Mouse (Mus musculus): ENCODE measurements around the gene Mrpl37.
"Not testable (repeated sequence)": the region's sequence is repeated elsewhere in the genome, so short reads cannot be mapped to it uniquely, and the experiment has no call there.

The Mrpl37 gene
- long read RNA-seq, experiment 1, transcript Mrpl37-201 (7 exons, 1,498 nt), result major isoform, 38 of 41 reads
- long read RNA-seq, experiment 1, partial matches to known transcripts, result 2 of 41 reads
- long read RNA-seq, experiment 1, other reads (novel, unspliced or antisense), result 1 of 41 reads
- long read RNA-seq, experiment 2, transcript Mrpl37-201 (7 exons, 1,498 nt), result major isoform, 44 of 52 reads
- long read RNA-seq, experiment 2, partial matches to known transcripts, result 4 of 52 reads
- long read RNA-seq, experiment 2, other reads (novel, unspliced or antisense), result 3 of 52 reads

DNA sequence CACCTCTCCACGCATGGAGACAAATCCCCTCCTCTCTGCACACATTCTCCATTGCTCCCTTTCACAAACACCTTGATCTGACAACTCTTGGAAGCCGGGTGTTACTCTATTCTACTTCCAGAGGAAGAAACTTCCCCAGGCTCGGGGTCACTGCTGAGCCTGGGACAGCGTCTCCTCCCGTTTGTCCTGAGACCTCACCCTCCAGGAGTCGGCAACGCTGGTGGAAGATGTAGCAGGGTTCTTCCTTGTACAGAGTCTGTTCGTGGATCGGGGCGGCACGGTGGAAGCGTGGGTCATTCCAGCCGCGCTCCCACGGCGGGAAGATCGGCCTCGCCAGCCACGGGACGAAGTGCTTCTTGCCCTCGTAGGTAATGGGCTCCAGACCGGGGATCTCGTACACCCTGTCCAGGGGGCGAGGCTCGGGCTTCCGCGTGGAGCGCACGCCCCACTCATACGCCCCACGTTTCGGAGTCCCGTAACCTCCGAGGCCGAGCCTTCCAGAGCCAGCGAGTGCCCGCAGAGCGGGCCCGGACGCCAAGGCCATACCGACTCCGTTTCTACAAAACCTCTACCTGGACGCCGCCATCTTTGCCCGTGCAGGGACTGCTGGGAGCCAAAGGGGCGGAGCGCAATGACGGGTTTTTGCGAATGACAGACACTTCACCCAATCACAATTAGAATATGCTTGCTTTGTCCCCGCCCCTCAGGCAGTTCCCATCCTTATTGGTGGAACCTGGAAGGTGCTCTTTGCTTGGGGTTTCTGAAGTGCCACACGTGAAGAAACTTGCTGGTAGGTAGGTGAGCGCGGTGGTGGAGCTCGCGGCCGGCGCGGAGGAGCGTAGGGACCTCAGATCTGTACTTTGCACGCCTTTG is at the start of gene Mrpl37, which contains the start of gene Cyb5rl:
Gene Mrpl37, minus strand, starts transcription at position 617 of the 873 bp plus-strand sequence.
Gene Cyb5rl, plus strand, starts transcription at position 737 of the 873 bp plus-strand sequence.
- intact Hi-C loops (cut with DNase I), result loop anchor here (5.0 to 10.0 kb wide), 2 partner anchors 51 to 98 kb away; no protein-coding TSS in a partner anchor

DNA sequence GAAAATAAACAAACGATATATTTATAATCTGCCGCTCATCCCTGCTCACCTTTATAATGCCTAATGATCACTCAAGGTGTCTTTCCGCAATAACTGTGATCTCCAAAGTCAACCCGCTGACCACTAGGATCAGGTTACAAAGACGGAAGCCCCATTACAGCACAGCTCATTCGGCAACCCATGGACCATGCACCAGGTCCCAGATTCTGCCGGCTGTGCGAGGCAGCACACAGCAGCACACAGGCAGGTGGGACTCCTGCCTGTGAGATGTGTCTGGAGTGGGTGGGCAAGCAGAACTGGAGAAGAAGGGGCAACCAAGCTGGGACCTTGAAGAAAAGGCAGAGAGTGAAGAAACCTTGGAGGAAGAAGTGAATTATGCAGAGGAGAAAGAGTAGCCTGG is 47.6 kb upstream of the Mrpl37 start:
- intact Hi-C loops (cut with DNase I), result no loop called here

DNA sequence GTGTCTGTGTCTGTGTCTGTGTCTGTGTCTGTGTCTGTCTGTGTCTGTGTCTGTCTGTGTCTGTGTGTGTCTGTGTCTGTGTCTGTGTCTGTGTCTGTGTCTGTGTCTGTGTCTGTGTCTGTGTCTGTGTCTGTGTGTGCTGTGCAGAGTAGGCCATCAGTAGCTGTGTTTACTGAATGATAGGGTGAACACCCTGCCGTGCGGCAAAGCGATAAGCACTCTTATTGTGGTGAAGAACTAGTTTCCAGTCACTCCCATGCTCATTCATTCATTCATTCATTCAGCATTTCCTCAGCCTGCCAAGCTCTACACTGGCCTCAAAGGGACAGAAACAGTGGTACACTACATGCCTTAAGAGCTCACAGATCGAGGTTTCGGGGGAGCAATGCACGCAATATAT is 42.5 kb upstream of the Mrpl37 start:
- intact Hi-C loops (cut with DNase I), result not testable (repeated sequence)

DNA sequence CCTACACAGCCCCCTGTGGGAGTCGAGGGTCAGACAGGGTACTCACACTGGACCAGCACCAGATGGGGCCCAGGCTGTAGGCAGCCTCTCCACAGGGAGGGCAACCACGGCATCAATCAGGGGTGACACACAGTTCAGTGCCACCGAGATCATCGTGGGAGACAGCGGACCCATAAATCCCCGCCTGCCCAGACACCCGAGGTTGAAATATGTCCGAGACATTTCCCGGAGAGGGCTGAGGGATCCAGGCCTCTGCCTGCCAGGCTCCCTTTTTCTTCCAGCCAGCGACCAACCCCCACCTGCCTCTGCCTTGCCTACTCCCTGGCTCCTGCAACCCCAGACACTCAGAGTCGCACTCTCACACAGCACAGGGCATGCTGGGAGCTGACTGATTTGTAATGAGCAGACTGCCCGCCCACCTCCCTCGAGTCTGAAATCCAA is 41.6 kb upstream of the Mrpl37 start:
- intact Hi-C loops (cut with DNase I), result no loop called here

DNA sequence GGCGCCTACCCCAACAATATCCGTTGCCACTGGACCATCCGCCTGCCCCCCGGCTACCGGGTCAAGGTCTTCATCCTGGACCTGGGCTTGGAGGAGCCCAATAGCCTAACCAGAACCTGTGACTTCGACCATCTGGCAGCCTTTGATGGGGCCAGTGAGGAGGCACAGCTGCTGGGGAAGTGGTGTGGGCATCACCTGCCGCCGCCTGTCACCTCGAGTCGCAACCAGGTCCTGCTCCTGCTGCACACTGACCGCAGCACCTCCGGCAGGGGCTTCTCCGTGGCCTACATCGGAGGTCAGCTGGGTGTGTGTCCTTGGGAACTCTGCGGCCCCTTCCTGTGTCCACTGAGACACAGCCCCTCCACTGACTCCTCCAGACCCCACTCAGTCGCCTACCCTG is 40.1 kb upstream of the Mrpl37 start:
- intact Hi-C loops (cut with DNase I), result no loop called here

DNA sequence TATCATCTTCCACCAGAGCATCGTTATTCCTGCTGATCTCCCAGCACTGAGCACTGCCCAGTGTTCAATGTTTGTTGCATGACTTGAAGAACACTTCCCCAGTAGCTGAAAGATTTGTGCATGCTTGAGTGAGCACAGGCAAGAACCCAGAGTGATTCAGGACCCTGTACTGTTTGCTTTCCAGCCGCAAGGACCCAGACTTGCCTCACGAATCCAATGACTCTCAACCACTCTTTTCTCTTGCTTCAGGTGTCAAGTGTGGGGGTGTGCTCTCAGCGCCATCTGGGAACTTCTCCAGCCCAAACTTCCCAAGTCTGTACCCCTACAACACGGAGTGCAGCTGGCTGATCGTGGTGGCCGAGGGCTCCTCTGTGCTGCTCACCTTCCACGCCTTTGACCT is 35.6 kb upstream of the Mrpl37 start:
- intact Hi-C loops (cut with DNase I), result no loop called here

DNA sequence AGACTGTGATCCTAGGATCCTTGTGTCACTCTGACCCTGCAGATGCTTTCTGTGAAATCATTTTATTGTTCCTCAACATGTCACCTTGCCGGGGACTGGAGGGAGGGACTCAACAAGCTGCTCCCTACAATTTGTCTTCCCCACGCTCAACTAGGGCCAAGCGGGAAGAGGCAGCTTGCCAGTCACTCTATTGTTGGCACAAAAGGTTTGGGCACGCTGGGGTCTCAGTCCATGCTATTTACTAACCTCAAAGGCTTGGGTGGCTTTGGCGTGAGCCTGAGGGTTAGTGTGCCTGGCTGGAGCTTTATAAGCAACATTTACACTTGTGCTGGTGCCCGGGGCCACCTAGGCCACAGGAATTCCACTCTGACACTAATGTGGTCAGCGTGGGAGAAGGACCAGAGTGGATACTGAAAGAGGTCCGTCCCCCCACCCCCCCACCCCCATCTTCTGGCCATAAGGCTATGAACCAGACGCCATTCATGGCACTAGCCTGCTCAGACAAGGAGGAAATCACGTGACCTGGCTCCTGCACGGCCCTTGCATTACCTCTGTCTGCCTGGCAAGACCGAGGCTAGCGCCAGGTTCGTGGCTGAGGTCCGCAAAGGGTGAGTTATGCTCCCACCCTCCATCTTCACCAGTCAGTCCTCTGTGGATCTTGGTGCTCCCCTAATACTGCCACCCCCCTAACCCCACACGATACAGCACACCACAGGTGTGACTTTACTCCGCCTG is 32.3 kb upstream of the Mrpl37 start:
- intact Hi-C loops (cut with DNase I), result no loop called here

DNA sequence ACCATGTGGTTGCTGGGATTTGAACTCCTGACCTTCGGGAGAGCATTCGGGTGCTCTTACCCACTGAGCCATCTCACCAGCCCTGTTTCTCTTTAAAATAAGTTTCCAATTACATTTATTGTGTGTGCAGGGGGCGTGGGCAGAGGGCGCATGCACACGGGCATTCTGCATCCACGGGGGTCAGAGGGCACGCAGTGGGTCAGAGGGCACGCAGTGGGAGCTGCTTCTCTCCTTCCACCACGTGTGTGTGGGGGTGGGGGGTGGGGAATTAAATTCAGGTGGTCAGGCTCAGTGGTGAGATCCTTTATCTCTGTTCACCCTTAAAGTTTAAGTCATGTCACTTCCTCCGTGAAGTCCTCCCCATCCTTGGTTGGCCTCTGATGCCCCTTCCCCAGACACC is 31.7 kb upstream of the Mrpl37 start:
- intact Hi-C loops (cut with DNase I), result no loop called here

DNA sequence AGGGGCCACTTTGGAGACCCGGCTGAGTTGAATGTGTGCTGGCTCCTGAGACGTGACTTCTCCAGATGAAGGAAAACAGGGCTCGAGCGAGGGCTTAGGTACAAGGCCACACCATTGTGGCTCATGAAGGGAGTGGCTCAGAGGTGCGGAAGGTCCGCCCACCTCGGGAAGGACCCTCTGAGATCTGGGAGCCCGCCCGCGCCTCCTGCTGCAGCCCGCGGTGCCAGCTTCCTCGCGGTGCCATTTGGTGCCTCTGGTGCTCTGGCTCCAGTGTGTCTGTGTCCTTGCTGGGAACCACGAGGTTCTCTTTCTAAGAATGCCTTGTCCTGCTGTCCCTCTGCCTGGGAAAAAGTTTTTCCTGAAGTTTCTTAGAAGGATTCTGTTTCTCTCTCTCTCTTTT is 31.2 kb upstream of the Mrpl37 start:
- intact Hi-C loops (cut with DNase I), result no loop called here

DNA sequence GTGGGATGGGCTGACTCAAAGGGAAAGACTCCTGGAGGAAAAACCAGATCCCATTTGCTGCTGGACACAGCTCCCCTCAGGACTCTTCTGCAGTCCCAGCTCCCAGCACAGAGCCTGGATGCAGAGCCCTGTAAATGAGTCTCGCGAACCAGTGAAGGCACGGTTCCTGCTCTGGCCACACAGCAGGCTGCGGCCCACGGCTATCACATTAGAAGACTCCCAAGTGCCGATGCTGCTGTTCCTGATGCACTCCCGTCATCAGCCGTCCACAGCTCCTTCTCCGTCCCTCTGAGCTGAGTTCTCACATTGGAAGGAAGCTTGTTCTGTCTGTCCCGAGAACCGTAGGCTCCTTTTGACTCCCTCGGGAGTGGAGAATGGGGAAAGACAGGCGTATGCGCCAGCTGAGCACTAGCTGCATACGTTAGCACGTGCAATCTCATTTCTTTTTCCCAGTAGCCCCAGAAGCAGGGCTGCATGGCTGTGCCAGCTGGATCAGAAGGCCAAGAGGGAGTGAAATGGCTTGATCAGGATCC is 30.2 kb upstream of the Mrpl37 start, which contains the start of gene Cdcp2:
Gene Cdcp2, plus strand, starts transcription at position 51 of the 533 bp plus-strand sequence.
- intact Hi-C loops (cut with DNase I), result no loop called here

DNA sequence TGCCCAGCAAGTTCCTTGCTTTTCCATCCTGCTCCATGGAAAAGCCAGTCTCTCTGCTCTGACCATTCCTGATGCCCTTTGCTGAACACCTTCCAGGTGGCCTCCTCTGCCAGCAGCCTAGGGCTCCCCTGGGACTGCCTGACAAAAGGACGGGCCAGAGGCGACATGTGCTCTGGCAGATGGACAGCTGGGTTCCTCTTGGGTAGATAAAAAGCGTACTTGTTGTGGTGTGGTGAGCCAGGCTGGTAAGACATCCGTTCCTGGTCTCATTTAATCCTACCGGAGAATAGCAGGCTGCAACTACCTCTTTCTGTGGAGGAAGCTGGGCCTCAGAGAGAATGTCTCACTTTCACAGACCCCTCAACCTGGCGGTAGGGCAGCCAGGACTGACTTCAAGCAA is 29.4 kb upstream of the Mrpl37 start:
- intact Hi-C loops (cut with DNase I), result no loop called here

DNA sequence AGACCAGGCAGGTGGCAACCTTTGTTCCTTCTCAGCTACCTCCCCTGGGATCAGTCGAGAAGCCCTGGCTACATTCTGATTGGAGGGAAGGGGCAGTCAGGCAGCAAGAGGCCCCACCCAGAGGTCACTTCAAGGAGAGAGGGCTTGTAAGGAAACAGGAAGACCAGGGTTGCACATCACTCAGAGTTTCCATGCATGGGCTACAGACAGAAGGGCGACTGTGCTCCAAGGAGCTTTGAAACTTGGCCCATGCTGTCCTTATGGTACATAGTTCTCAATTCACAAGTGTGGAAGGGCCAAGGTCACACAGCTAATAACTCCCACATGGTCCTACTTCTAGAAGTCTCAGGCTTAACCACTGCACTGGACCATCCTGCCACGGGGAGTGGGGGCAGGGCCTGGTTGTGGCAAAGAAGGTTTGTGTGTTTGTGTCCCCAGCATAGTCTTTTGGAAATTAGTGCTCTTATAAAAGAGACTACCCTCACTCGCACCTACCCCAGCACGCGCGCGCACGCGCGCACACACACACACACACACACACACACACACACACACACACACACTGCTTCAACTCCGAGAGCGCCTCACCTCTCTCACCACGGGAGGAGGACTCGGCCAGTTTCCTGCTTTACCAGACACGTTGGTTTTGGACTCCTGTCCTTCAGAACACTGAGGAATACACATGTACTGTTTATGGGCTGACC is 28.0 kb upstream of the Mrpl37 start:
- intact Hi-C loops (cut with DNase I), result no loop called here

DNA sequence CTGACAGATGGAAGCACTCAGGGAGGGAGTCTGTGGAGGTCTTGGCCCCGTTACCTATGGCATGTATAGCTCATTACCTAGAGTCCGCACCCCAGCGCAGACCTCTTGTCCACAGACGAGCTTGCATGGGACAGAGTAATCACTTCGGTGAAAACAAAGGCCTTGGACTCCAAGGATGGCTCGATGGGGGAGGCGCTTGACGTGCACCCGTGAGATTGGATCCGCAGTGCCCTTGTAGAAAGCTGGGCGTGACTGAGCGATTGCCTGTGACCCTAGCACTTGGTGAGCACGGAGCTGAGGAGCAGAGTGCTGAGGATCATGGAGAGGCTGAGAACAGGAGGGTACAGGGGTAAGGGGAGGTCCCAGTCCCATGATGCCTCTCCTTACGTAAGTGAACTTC is 25.0 kb upstream of the Mrpl37 start:
- intact Hi-C loops (cut with DNase I), result no loop called here

DNA sequence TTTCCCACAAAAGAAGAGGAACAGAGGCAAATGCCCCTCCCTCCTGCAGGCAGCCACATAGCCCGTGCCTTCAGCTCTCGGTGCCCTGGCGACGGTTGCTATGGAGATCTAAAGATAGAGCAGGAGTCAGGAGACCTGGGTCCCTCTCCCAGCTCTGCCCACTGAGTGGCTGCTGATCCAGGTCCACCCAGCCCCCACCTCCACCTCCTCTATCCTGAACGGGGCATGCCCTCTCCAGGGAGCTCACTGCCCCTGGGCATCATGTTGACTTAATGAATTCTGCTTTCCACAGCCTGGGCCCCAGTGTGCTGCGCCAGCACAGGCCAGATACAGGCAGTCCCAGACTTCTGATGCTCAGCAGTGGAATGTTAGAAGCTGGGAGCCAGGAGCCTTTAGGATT is 18.2 kb upstream of the Mrpl37 start:
- intact Hi-C loops (cut with DNase I), result no loop called here

DNA sequence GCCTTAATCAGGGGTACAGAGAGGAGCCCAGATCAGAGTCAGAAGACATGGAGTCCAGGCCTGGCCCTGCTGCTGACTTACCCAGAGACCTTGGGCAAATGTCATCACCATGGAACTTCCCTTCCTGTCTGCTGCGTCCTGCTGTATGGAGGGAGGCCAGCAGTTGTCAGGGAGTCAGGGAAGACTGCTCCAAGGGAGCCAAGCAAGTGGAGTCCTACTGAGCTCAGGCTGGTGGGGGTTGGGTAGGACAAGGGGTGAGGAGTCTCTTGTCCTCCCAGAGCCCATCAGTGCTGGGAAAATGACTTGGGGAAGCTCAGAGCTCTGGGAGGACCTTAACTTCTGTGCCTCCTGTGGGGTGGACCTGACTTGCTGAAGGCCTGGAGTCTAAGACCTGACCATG is 17.7 kb upstream of the Mrpl37 start:
- intact Hi-C loops (cut with DNase I), result no loop called here

DNA sequence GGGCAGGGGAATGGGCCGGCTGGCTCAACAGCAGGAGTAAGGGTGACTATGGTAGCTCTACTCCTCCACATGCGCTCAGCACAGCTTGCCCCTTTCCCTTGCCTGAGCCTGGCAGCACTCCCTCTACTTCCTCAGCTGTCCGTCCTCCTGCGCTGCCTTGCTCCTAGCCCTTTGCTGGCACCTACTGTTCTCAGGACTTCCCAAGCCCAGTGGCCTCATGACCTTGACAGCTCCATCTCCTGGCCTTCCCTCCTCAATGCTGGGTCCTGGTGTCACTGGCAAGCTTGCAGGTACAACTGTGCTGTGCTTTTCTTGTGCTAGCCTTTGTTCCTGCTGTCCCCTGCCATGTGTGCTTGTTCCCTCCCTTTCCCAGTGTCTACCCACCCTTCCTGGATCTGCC is 16.5 kb upstream of the Mrpl37 start:
- intact Hi-C loops (cut with DNase I), result no loop called here

DNA sequence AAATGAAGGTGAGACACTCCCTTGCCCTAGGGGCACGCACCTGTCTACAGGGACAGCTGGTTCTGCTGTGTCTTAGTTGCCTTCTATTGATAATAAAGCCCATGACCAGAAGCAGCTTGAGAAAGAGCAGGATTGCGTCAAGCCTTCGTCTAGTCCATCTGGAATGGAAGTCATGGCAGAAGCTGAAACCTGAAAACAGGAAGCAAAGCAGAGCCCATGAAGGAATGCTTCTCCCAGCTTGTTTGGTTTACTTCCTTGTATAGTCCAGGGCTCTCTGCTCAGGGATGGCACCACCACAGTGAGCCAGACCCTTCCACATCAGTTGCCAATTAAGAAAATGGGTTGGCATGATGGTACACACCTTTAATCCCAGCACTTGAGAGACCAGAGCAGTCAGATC is 15.5 kb upstream of the Mrpl37 start:
- intact Hi-C loops (cut with DNase I), result no loop called here

DNA sequence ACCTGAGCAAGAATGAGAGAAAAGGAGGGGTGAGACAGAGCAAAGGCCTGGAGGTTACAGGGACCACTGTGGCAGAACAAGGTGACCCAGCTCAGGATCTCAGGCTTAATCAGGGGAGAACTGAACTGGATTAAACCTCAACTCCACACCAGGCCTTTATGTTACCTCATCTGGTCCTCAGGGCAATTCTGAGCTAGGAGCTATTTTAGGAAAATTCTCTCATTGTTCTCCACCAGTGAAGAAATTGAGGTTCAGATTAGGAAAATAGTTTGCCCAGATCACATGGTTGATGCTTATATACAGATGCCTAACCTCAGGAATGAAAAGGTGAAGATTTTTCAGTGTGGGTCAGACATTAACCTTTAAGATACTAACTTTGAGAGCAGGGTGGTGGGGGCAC is 13.0 kb upstream of the Mrpl37 start:
- intact Hi-C loops (cut with DNase I), result no loop called here

DNA sequence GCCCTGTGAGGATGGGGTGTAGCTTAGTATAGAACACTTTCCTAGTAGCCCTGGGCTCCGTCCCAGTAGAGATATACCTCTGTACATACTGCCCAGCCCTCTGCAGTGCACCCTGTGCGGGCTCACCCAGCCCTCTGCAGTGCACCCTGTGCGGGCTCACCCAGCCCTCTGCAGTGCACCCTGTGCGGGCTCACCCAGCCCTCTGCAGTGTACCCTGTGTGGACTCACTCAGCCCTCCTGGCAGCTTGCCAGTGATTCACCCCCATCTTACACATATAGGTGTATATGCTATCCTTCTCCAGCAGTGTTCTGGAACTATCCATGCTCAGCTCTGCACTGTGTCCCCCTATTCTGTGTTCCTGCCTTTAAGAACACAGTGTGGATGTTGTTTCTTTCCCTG is 12.2 kb upstream of the Mrpl37 start:
- intact Hi-C loops (cut with DNase I), result no loop called here

DNA sequence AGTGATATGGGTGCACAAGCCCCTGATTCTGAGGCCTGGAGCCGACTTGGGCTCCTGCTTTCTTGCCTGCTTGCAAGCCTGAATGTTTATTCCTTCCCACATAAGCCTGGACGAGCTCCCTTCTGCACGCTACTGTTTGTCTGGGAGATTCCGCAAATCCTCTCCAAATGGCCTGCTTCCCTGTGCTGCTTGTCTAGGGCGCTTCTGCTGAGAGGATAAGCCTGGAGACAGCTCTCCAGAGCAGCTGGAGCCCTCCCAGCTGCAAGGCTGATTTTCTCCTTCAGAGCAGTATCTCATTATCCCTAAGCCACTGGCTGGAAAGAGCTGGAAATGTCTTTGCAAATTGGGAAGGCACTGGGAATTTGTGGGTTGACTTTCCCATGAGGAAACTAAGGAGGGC is 8.8 kb upstream of the Mrpl37 start:
- intact Hi-C loops (cut with DNase I), result no loop called here

DNA sequence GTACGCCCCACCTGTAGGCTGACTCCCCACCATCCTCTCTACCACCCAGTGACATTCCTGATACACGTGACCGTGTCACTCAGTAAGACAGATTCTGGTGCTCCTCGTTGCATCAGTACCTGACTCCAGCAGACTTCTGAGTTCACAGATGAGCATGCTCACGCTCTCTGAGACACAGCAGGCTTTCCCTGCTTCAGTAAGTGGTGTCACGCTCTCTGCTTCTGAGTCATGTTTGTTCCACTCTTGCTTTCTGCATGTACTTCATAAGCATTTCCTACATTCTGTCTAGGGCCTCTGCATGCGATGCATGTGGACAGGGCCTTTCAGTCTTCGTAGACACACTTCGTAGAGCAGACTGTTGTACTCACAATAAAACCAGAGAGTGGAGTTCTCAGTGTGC is 5.7 kb upstream of the Mrpl37 start:
- intact Hi-C loops (cut with DNase I), result no loop called here

Data from adrenal gland (tissue).